Mouse (Mus musculus): ENCODE measurements around the gene Olfr1329.
"Not testable (repeated sequence)": the region's sequence is repeated elsewhere in the genome, so short reads cannot be mapped to it uniquely, and the experiment has no call there.

Olfr1329 gene

DNA sequence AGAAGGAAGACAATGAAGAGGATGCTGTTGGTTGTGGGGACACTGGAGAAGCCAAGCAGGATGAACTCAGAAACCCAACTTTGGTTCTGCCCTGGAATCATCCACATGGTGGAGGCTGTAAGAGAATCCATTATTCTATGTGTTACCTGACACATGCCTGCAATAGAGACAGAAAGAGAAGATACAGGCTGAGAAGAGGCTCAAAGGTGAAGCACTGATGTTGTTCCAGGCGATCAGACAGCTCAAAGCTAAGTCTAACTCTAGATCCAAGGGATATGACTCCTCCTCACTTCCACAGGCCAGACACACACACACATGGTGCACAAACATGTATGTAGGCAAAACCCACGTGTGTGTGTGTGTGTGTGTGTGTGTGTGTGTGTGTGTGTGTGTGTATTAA, at the start of gene Olfr1329:
TSS of gene Olfr1329 (minus strand) at position 101 of the 400 bp plus-strand sequence.
- not testable (repeated sequence) for DNase-seq

DNA sequence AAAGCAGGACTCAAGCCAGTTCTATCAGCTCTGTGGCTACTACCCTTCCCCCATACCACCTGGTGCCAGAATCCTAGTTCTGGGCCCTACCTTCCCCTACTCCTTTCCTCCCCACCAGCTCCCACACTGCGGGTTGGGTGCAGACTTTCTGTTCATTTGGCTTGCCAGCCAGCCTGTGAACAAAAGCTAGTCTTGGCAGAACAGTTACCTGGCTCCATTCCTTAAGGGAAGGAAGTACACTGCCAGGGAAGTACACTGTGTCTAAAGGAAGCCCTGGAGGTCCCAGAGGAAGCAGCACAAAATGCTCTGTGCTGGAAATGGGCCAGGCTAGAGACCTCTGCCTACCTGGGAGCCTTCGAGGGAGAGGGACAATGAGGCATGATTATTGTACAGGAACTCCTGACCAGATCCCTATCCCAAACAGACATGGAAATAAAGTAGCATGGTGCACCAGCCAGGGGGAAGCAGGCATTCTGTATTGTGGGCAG, 43.9 kb upstream of the Olfr1329 start, which contains the start of gene Lao1:
TSS of gene Lao1 (plus strand) at position 438 of the 488 bp plus-strand sequence.
- peak; percentile 3 to 20 for DNase-seq

DNA sequence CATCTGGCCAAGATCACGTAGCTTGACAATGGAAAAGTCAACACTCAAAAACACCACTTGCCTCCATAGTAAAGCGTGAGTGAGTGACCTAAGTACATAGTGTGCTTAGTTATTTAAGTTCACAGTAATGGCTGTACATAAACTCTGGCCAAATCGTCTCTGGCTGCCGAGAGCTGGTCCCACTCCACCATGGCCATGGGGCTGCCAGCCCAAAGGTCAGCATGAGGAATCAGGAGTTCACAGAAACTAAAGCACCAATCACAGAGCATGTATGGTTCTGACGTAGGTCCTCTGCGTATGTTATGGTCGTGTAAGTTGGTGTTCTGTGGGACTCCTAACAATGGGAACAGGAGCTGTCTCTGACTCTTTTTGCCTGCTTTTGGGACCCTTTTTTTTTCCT, 41.5 kb upstream of the Olfr1329 start:
- DNase-seq = no peak

GRCm38 (mm10) chr4:118938512-118938911, 21.2 kb upstream of the Olfr1329 start, which contains the start of gene Olfr1328:
Gene Olfr1328 (minus strand): TSS chr4:118938612.
- DNase-seq = no peak

DNA sequence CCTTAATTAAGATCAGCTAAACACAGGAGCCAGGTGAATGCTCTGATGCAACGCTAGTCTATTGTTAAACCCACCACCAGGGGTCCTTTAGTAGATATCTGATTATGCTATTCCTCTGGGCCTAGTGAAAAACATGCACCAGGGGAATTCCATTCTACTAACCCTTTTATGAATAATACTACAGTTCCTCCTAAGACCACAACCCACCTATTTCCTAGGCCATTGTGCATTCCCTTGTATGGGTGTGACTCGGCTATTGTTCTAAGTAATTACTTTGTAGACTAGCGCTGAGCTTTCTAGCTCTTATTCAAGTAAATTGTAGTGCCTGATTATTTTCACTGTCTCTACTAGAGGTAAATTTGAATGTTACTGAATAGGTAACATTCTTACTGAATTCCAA, 14.1 kb upstream of the Olfr1329 start:
- DNase-seq = not testable (repeated sequence)

GRCm38 (mm10) chr4:118901981-118902380, 15.3 kb downstream of the Olfr1329 start:
- no peak for DNase-seq

- no peak for DNase-seq
These were observed 29.0 kb downstream of the Olfr1329 start, which contains the start of gene Olfr1330 for GRCm38 (mm10) chr4:118888297-118888696. Gene Olfr1330 (plus strand): TSS chr4:118888597.

DNA sequence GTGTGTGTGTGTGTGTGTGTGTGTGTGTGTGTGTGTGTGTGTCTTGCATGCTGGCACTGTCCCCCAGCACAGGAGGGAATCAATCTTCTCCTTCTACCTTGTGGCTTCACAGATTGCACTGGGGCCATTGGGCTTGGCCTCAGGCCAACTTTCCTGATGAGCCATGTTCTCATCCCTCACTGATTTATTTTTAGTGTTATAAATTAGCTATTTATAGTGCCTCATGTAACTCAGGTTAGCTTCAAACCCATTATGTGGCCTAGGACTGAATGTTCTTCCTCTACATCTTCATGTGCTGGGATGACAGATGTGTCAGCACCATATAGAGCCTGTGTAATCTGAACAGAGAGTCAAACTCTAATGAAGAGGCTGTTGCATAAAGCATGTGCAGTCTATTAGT, 49.7 kb downstream of the Olfr1329 start:
- DNase-seq = no peak

Data from kidney, adult 8-10 months (tissue).